Mouse (Mus musculus) heart, embryonic 13.5 days (tissue): Measurements from ENCODE around the gene Bbs7. TPM values are rescaled to one million over a fixed set of nuclear protein-coding genes. Genes with fewer than 3 reads are reported as not detected.
"Not testable (repeated sequence)": the region's sequence is repeated elsewhere in the genome, so short reads cannot be mapped to it uniquely, and the experiment has no call there.

Experiments
- ATAC-seq: fragments of 200-750 bp; cut with Nextera tagmentation; 2 replicates; pipeline ENCODE4 v1.8.0; 2017; ENCODE audit warnings: moderate TSS enrichment; ENCODE audit not compliant: insufficient number of reproducible peaks, low FRiP score, low TSS enrichment; ENCODE audit errors: extremely low read depth
- H3K27ac ChIP-seq: fragments of 300-500 bp; sonication (generic); replicated peaks from 2 replicates; pipeline ENCODE4 v1.5.1; 2015; ENCODE audit warnings: moderate library complexity, mild to moderate bottlenecking, inconsistent platforms
- H3K27me3 ChIP-seq: fragments of 300-500 bp; sonication (generic); replicated peaks from 2 replicates; pipeline ENCODE4 v1.6.1; 2015; ENCODE audit warnings: mild to moderate bottlenecking, inconsistent platforms
- H3K36me3 ChIP-seq: fragments of 300-500 bp; sonication (generic); 2 replicates; pipeline ENCODE4 v1.6.1; 2015; ENCODE audit warnings: mild to moderate bottlenecking, inconsistent platforms
- H3K4me1 ChIP-seq: fragments of 300-500 bp; sonication (generic); 2 replicates; pipeline ENCODE4 v1.6.1; 2015; ENCODE audit warnings: inconsistent platforms
- H3K4me2 ChIP-seq: fragments of 300-500 bp; sonication (generic); 2 replicates; pipeline ENCODE4 v1.6.1; 2015; ENCODE audit warnings: inconsistent platforms, mild to moderate bottlenecking, moderate library complexity
- H3K4me3 ChIP-seq: fragments of 300-500 bp; sonication (generic); 2 replicates; pipeline ENCODE4 v1.5.1; 2015; ENCODE audit warnings: moderate library complexity, mild to moderate bottlenecking, inconsistent platforms
- H3K9ac ChIP-seq: fragments of 300-500 bp; sonication (generic); 2 replicates; pipeline ENCODE4 v1.6.1; 2015; ENCODE audit warnings: inconsistent platforms, mild to moderate bottlenecking, moderate library complexity
- H3K9me3 ChIP-seq: fragments of 300-500 bp; sonication (generic); 2 replicates; pipeline ENCODE4 v1.6.1; 2016; ENCODE audit warnings: inconsistent platforms
- WGBS: fragments of 180-500 bp; shearing (Covaris S2); methylation state at CpG from one replicate; pipeline ENCODE4 v1.1.7; 2015; ENCODE audit warnings: mixed read lengths; 5-methylcytosine and 5-hydroxymethylcytosine counted together
- polyA plus RNA-seq: library from polyadenylated mRNA; unstranded; fragments of >200 nt; fragmentation: Nextera tagmentation; extraction: Ambion mirVana; gene quantifications from 2 replicates; pipeline ENCODE4 v1.2.1, GENCODE M21; 2015

Bbs7 gene
- polyA plus RNA-seq, 1 experiment from 2014 or later, result 11.0 TPM

DNA sequence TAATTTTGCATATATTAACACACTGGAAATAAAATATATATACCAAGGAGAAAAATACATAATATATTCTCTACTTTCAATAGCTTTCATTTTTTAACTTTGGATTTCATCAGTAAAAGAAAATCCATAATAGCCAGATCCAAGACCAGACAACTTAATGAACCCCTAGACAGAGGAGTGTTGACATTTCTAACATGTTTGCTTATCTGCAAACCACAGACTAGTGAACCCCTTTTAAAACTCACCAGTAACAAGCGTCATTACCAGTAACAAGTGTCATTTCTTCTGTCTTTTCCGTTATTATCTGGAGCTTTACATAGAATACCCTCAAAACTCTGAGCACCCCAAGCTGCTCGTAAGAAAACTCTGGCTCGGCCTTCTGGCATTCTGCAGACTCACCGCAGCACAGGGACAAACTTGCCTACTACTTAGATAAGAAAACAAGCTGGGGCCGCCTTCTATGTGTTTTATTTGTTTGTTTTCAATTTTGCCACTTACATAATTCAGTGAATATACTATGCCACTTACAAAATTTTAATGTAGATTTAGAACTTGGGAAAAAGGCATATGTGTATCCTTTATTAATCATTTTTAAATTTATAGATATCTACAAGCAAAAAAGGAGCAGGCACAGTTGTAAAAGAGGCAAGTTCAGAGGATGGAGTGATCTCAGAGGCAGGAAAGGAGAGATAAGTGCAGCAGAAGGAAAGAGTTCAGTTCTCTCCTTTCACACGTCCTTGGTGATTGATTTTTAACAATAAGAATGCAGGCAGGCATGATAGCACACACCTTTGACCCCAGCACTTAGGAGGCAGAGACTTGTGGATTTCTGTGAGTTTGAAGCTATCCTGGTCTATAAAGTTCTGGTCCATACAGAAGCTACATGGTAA lies 7.1 kb downstream of the Bbs7 start:
- Histone ChIP-seq H3K9me3 (no peaks in the 10 kb centered on the region), H3K4me1 (no peaks in the 10 kb centered on the region), H3K4me3 (no peak overlapping the region), H3K36me3 (peaks cover 13% of the 10 kb centered on the region; the same call in 1 of the 2 replicates), H3K27ac (no peak overlapping the region), H3K27me3 (no peaks in the 10 kb centered on the region), H3K9ac (no peak overlapping the region), H3K4me2 (no peak overlapping the region)
- ATAC-seq, result no peak
- WGBS, result 46% methylated on average over 7 of the region's 7 CpGs

GRCm38 (mm10) chr3:36599773-36600172 lies 13.5 kb downstream of the Bbs7 start:
- H3K4me2 ChIP-seq, H3K4me1 ChIP-seq, ATAC-seq, H3K27me3 ChIP-seq, H3K27ac ChIP-seq, H3K9ac ChIP-seq, H3K9me3 ChIP-seq, H3K4me3 ChIP-seq, H3K36me3 ChIP-seq: not testable (repeated sequence)
- 79% methylated on average over 9 of the region's 9 CpGs for WGBS

DNA sequence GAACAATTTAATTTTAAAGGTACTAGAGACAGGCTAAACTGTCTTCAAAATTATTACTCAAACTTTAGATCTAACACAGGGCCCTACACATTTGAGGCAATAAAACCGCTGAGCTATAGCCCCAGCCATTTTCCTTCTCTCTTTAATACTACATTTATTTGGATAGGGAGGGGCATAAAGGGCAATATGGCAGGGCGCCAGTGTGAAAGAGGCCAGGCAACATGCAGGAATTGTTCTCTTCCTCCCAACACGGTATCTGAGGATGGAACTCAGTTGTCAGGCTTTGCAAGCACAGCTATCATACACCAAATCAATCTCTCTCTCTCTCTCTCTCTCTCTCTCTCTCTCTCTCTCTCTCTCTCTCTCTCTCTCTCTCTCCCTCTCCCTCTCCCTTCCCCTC lies 14.5 kb downstream of the Bbs7 start:
- no peak overlapping the region for H3K4me2 ChIP-seq
- no peak overlapping the region for H3K4me3 ChIP-seq
- H3K9ac ChIP-seq, result no peak overlapping the region
- ATAC-seq, result no peak
- no peak overlapping the region for H3K27ac ChIP-seq
- no peaks in the 10 kb centered on the region for H3K27me3 ChIP-seq
- WGBS, result 71% methylated on average over 3 of the region's 3 CpGs
- H3K36me3 ChIP-seq, result peaks cover 11% of the 10 kb centered on the region
- H3K4me1 ChIP-seq, result no peaks in the 10 kb centered on the region
- H3K9me3 ChIP-seq, result no peaks in the 10 kb centered on the region

DNA sequence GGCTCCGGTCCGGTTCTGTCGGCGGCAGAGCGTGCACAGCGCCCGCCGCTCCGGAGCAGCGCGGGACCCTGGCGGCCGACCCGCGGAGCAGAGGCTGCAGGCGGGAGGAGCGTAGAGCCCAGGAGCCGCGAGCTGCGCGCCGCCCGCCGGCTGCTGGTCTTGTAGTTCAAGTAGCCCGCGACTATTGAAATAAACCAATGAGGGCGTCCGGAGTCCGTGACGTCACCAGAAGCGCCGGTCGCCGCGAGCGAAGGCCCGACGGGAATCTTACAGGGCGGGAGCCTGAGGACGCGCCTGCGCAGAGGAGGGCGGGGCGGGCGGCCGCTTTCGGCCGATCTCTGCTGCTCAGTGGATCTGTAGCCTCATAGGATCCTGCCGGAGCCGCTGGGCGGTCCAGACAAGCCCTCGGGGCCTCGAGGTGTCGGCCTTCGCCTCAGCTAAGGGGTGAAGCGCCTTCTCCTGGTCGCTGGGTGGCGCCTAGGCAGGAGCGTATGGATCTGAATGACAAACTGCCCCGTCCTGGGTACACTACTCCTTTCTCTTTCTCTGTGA lies 41.4 kb downstream of the Bbs7 start, which contains the start of gene Ccna2:
TSS of gene Ccna2 (minus strand) at position 324 of the 552 bp plus-strand sequence.
- H3K4me1 ChIP-seq, result peaks cover 27% of the 10 kb centered on the region
- H3K9ac ChIP-seq, result peak within 1 kb of the TSS; percentile 95
- 0% methylated on average over 51 of the region's 60 CpGs for WGBS
- H3K4me3 ChIP-seq, result peak within 1 kb of the TSS; percentile 90
- no peaks in the 10 kb centered on the region for H3K27me3 ChIP-seq
- no peaks in the 10 kb centered on the region for H3K9me3 ChIP-seq
- peak; percentile 100 for ATAC-seq
- H3K36me3 ChIP-seq, result peaks cover 35% of the 10 kb centered on the region
- H3K27ac ChIP-seq, result peak within 1 kb of the TSS; percentile 84
- H3K4me2 ChIP-seq, result peak within 1 kb of the TSS; percentile 94

DNA sequence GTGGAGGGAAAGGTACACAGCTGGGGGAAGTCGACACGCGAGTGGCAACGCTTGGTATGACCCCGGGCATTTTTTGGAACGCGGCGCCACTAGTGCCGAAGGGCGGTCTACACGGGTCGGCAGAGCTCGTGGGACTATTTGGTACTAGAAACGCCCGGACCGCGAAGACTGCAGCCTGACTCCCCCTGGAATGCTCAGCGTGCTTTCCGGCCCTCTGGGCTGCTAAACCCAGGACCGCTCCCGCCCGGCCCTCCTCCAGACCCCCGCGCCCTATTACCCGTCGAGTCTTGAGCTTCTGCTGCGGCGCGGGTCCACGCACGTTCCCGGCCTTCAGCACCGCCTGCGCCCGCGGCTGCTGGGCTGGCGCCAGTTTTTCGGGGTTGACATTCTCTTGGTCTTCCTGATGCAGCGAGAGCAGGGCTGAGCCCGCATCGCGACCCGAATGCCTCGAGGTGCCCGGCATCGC lies 41.9 kb downstream of the Bbs7 start:
- ATAC-seq, result no peak
- peak overlapping the region; percentile 95 for H3K9ac ChIP-seq
- peak overlapping the region; percentile 84 for H3K27ac ChIP-seq
- peaks cover 27% of the 10 kb centered on the region for H3K4me1 ChIP-seq
- H3K9me3 ChIP-seq, result no peaks in the 10 kb centered on the region
- H3K27me3 ChIP-seq, result no peaks in the 10 kb centered on the region
- WGBS, result under 1% methylated on average over 43 of the region's 46 CpGs
- H3K4me2 ChIP-seq, result peak overlapping the region; percentile 94
- peaks cover 40% of the 10 kb centered on the region for H3K36me3 ChIP-seq
- peak overlapping the region; percentile 90 for H3K4me3 ChIP-seq

DNA sequence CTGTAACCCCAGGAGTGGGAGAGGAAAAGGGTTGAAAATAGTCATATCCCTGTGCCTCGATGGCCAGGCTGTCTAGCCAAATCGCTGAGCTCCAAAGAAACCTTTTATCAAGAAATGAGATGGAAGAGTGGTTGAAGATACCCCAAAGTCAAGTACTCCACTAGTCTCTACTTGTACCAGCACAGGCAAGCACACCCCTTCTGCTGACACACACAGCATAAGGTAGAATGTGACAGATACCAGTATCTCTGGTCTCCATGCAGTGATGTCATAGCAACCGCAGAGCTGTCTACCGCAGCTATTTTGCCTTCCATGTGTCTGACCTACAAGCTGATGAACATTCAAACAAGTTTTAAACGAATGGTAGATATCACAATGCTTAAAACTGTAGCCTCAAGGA lies 43.4 kb downstream of the Bbs7 start:
- H3K4me1 ChIP-seq, result peaks cover 27% of the 10 kb centered on the region
- WGBS, result 60% methylated on average over 5 of the region's 5 CpGs
- H3K9ac ChIP-seq, result peak overlapping the region; percentile 95
- ATAC-seq, result no peak
- H3K9me3 ChIP-seq, result no peaks in the 10 kb centered on the region
- H3K4me2 ChIP-seq, result peak overlapping the region; percentile 94
- no peak overlapping the region for H3K27ac ChIP-seq
- H3K36me3 ChIP-seq, result peaks cover 54% of the 10 kb centered on the region
- H3K4me3 ChIP-seq, result peak overlapping the region; percentile 90
- no peaks in the 10 kb centered on the region for H3K27me3 ChIP-seq

DNA sequence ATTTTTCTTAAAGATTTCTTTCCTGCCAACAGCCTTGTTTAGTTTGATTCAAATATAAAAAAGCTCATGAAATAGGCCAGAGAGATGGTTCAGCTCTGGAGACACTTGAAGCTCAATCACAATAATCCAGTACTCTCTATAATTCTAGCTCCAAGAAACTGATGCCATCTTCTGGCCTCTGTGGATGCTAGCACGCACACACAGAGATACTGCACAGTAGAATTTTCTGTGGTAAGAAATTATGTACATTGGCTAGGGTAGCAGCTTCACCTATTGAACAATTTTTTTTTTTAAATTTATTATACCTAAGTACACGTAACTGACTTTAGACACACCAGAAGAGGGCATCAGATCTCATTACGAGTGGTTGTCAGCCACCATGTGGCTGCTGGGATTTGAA lies 49.6 kb downstream of the Bbs7 start:
- WGBS, result 90% methylated on average over 3 of the region's 3 CpGs
- no peak overlapping the region for H3K9ac ChIP-seq
- H3K27me3 ChIP-seq, result no peaks in the 10 kb centered on the region
- H3K27ac ChIP-seq, result no peak overlapping the region
- H3K36me3 ChIP-seq, result peaks cover 97% of the 10 kb centered on the region
- ATAC-seq, result no peak
- H3K4me1 ChIP-seq, result no peaks in the 10 kb centered on the region
- H3K4me2 ChIP-seq, result no peak overlapping the region
- no peak overlapping the region for H3K4me3 ChIP-seq
- H3K9me3 ChIP-seq, result no peaks in the 10 kb centered on the region

DNA sequence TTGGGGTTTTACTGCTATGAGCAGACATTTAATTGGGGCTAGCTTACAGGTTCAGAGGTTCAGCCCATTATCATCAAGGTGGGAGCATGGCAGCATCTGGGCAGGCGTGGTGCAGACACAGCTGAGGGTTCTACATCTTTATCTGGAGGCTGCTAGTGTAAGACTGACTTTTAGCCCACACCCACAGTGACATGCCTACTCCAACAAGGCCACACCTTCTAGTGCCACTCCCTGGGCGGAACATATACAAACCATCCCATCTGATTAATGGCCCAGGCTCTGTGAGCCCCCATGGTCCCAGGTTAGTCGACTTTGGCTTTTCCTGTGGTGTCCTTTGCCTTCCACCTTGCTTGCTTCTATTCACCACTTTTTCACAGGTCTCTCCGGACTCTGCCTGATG lies 53.7 kb downstream of the Bbs7 start:
- no peaks in the 10 kb centered on the region for H3K4me1 ChIP-seq
- H3K27ac ChIP-seq, result no peak overlapping the region
- H3K9me3 ChIP-seq, result no peaks in the 10 kb centered on the region
- no peak overlapping the region for H3K4me3 ChIP-seq
- no peak for ATAC-seq
- H3K9ac ChIP-seq, result no peak overlapping the region
- no peak overlapping the region for H3K4me2 ChIP-seq
- 77% methylated on average over 4 of the region's 4 CpGs for WGBS
- H3K36me3 ChIP-seq, result peaks cover 98% of the 10 kb centered on the region
- H3K27me3 ChIP-seq, result no peaks in the 10 kb centered on the region

DNA sequence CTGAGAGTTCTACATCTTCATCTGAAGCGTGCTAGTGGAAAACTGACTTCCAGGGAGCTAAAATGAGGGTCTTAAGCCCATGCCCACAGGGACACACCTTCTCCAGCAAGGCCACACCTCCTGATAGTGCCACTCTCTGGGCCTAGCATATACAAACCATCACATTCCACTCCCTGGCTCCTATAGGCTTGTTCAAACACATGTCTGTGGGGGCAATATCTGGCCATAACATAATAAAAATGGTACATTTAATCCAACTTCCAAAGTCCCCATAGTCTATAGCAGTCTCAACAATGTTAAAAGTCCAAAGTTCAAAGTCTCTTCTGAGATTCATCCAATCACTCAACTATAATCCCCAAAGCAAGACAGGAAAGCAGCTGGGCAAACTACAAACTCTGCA lies 55.7 kb downstream of the Bbs7 start:
- Histone ChIP-seq H3K9me3 (no peaks in the 10 kb centered on the region), H3K4me3 (no peak overlapping the region), H3K27me3 (no peaks in the 10 kb centered on the region), H3K4me2 (no peak overlapping the region), H3K9ac (no peak overlapping the region), H3K4me1 (peaks cover 5% of the 10 kb centered on the region), H3K36me3 (peaks cover 87% of the 10 kb centered on the region), H3K27ac (no peak overlapping the region)
- WGBS, result 92% methylated on average over 1 of the region's 1 CpGs
- ATAC-seq, result no peak

DNA sequence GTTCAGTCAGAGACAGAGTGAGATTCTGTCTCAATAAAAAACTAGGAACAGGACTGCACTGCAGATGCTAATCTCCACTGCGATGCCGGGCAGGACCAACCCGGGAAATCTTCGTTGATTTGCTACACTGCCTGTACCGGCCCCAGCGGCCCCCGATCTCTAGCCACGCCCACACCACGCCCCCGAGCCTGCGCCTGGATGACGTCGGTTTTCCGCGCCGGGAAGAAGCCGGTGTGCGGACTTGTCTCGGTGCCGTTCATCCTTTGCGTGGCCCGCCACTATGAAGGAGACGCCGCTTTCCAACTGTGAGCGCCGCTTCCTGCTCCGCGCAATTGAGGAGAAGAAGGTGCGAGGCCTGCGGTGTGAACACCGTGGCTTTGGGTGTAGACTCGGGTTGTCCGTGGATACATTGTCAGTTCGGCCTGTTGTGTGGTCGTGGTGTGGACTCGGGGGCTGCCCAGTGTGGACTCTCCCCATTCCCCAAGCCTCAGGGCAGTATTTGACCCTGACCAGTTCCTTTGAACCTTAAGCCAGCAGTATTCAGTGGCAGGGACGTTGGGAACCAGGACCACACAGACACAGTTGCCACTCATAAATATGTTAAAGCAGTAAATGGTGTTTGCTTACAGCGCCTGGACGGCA lies 60.8 kb downstream of the Bbs7 start, which contains the start of gene Exosc9:
TSS of gene Exosc9 (plus strand) at position 201 of the 642 bp plus-strand sequence.
- H3K27ac ChIP-seq, result peak within 1 kb of the TSS; percentile 33; the same call in 1 of the 2 replicates
- H3K9me3 ChIP-seq, result no peaks in the 10 kb centered on the region
- no peaks in the 10 kb centered on the region; the same call in 1 of the 2 replicates for H3K27me3 ChIP-seq
- peaks cover 14% of the 10 kb centered on the region for H3K4me1 ChIP-seq
- H3K9ac ChIP-seq, result peak within 1 kb of the TSS; percentile 86
- H3K4me2 ChIP-seq, result peak within 1 kb of the TSS; percentile 92
- ATAC-seq, result peak; percentile 85
- H3K36me3 ChIP-seq, result peaks cover 38% of the 10 kb centered on the region
- WGBS, result under 1% methylated on average over 39 of the region's 39 CpGs
- peak within 1 kb of the TSS; percentile 68 for H3K4me3 ChIP-seq

DNA sequence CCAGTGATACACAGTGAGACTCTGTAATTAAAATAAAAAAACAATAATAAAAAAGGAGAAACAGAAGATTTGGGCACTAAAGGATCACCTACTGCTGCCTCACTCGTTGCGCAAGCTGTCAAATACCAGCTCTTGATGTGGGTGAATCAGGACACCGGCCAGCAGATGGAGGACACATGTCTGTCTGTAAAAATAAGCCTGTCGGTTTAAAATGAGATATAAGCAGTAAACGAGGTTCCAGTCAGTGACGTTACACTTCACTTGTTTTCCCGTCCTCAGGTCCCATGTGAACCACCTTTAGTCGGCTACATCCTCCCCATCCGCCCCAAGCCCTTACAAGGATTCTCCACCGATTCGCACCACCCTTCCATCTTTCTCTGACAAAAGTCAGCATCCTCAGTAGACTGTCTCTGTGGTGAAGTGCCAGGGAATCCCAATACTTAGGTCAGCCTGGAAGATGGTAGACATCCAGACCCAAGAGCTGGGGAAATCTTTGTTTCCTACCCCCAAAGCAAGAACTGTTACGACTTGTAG lies 61.4 kb downstream of the Bbs7 start:
- peak overlapping the region; percentile 68 for H3K4me3 ChIP-seq
- no peaks in the 10 kb centered on the region for H3K9me3 ChIP-seq
- peak overlapping the region; percentile 92 for H3K4me2 ChIP-seq
- H3K9ac ChIP-seq, result peak overlapping the region; percentile 86
- ATAC-seq, result no peak
- 0 out of 2 replicates have a peak overlapping the region, but pooled peaks have one; percentile 15 for H3K27ac ChIP-seq
- H3K27me3 ChIP-seq, result no peaks in the 10 kb centered on the region; the same call in 1 of the 2 replicates
- 24% methylated on average over 12 of the region's 12 CpGs for WGBS
- peaks cover 14% of the 10 kb centered on the region for H3K4me1 ChIP-seq
- peaks cover 31% of the 10 kb centered on the region for H3K36me3 ChIP-seq
